10 mouse cellular contexts compared by ENCODE assay signal in genomic region chr1:132040201-132040621, GRCm38 (mm10). TPM values are rescaled to one million over a fixed set of nuclear protein-coding genes. Genes with fewer than 3 reads are reported as not detected.
DNase-seq lines count a peak whose midpoint lies in the region; ATAC-seq and TF ChIP-seq lines count a peak whose summit lies in the region.
"Had no signal": no experiment of that assay in that cellular context is flagged by ENCODE, and none has a peak within 500 bp of the region (broad histone marks: within the 10 kb centered on the region; RNA-seq: fewer than 3 reads in every experiment).

No protein-coding gene starts in this region.

- TF ChIP-seq CTCF in forebrain, postnatal 0 days (IDR thresholded peaks at IDR 0.05; ENCODE audit: low read depth) = no peak
- no peak for TF ChIP-seq CTCF in lung, adult 2 months (IDR thresholded peaks at IDR 0.05; ENCODE audit: insufficient read depth, low read length)

- no peak for DNase-seq in forebrain, postnatal 0 days
- DNase-seq in forebrain, embryonic 11.5 days (ENCODE audit: low spot score) = no peak
- DNase-seq in lung, adult 2 months = no peak
- no peak for DNase-seq in spleen, postnatal 10 days (ENCODE audit: low spot score in 2 of 2)
- DNase-seq in frontal cortex, postnatal 10 days (ENCODE audit: low spot score in 2 of 2) = no peak
- DNase-seq: adrenal gland, adult 8-10 months had no signal

- H3K9me3 ChIP-seq in forebrain, postnatal 0 days (ENCODE audit: low read length) = no peaks in the 10 kb centered on the region
- H3K9me3 ChIP-seq in forebrain, embryonic 11.5 days (ENCODE audit: control insufficient read depth, low read length) = no peaks in the 10 kb centered on the region
- no peaks in the 10 kb centered on the region for H3K9me3 ChIP-seq in embryonic facial prominence, embryonic 12.5 days
- H3K9me3 ChIP-seq in intestine, embryonic 15.5 days = no peaks in the 10 kb centered on the region
- H3K9me3 ChIP-seq: stomach, embryonic 15.5 days had no signal

- no peak overlapping the region for H3K4me2 ChIP-seq in forebrain, postnatal 0 days (ENCODE audit: low read depth)
- H3K4me2 ChIP-seq in forebrain, embryonic 11.5 days (ENCODE audit: low read depth, low read length, severe bottlenecking) = no peak overlapping the region
- no peak overlapping the region for H3K4me2 ChIP-seq in embryonic facial prominence, embryonic 12.5 days (replicated peaks)
- no peak overlapping the region for H3K4me2 ChIP-seq in intestine, embryonic 15.5 days (replicated peaks)
- H3K4me2 ChIP-seq: stomach, embryonic 15.5 days had no signal

- TF ChIP-seq POLR2A in lung, adult 2 months (IDR thresholded peaks at IDR 0.05; ENCODE audit: borderline replicate concordance, extremely low read depth, low read depth, low read length) = peak; percentile 40; the same call in 1 of the 2 replicates

- 0 out of 2 replicates have a peak, but pooled peaks have one; percentile 11 for ATAC-seq in forebrain, postnatal 0 days
- no peak for ATAC-seq in forebrain, embryonic 11.5 days (replicated peaks; ENCODE audit: low FRiP score)
- no peak for ATAC-seq in embryonic facial prominence, embryonic 12.5 days (ENCODE audit: insufficient number of reproducible peaks, insufficient read depth, low FRiP score, low TSS enrichment)
- ATAC-seq in intestine, embryonic 15.5 days = peak; percentile 65; the same call in 1 of the 2 replicates
- no peak for ATAC-seq in inflammation-experienced regulatory T-cells, adult 6 months

- WGBS in forebrain, postnatal 0 days = 57% methylated on average over 9 of the region's 9 CpGs
- 83% methylated on average over 9 of the region's 9 CpGs for WGBS in forebrain, embryonic 11.5 days
- 59% methylated on average over 9 of the region's 9 CpGs for WGBS in embryonic facial prominence, embryonic 12.5 days
- WGBS in intestine, embryonic 15.5 days = 63% methylated on average over 9 of the region's 9 CpGs
- WGBS in lung, adult 2 months = 44% methylated on average over 9 of the region's 9 CpGs

- H3K27me3 ChIP-seq in forebrain, postnatal 0 days (ENCODE audit: insufficient read depth, low read length) = no peaks in the 10 kb centered on the region
- no peaks in the 10 kb centered on the region for H3K27me3 ChIP-seq in forebrain, embryonic 11.5 days (ENCODE audit: control insufficient read depth, insufficient read depth, low read length)
- no peaks in the 10 kb centered on the region for H3K27me3 ChIP-seq in embryonic facial prominence, embryonic 12.5 days
- H3K27me3 ChIP-seq in intestine, embryonic 15.5 days (replicated peaks) = no peaks in the 10 kb centered on the region
- H3K27me3 ChIP-seq: stomach, embryonic 15.5 days had no signal

- no peak overlapping the region for H3K27ac ChIP-seq in forebrain, postnatal 0 days (ENCODE audit: low read depth, low read length)
- H3K27ac ChIP-seq in forebrain, embryonic 11.5 days (ENCODE audit: low read depth, low read length) = no peak overlapping the region
- 0 out of 2 replicates have a peak overlapping the region, but pooled peaks have one; percentile 3 for H3K27ac ChIP-seq in embryonic facial prominence, embryonic 12.5 days
- no peak overlapping the region for H3K27ac ChIP-seq in intestine, embryonic 15.5 days
- H3K27ac ChIP-seq: stomach, embryonic 15.5 days had no signal

- no peak overlapping the region for H3K4me3 ChIP-seq in forebrain, postnatal 0 days (ENCODE audit: low read depth, low read length)
- no peak overlapping the region for H3K4me3 ChIP-seq in forebrain, embryonic 11.5 days (ENCODE audit: low read depth, low read length)
- H3K4me3 ChIP-seq in embryonic facial prominence, embryonic 12.5 days = no peak overlapping the region
- no peak overlapping the region for H3K4me3 ChIP-seq in intestine, embryonic 15.5 days (replicated peaks)
- no peak overlapping the region for H3K4me3 ChIP-seq in lung, adult 2 months (replicated peaks; ENCODE audit: extremely low read depth, low read depth, low read length)
- H3K4me3 ChIP-seq: stomach, embryonic 15.5 days had no signal

- H3K4me1 ChIP-seq in forebrain, postnatal 0 days (ENCODE audit: insufficient read depth) = no peaks in the 10 kb centered on the region
- H3K4me1 ChIP-seq in forebrain, embryonic 11.5 days (replicated peaks; ENCODE audit: control insufficient read depth, insufficient read depth, low read length) = no peaks in the 10 kb centered on the region
- no peaks in the 10 kb centered on the region for H3K4me1 ChIP-seq in embryonic facial prominence, embryonic 12.5 days
- H3K4me1 ChIP-seq in intestine, embryonic 15.5 days (replicated peaks) = no peaks in the 10 kb centered on the region
- peaks cover 17% of the 10 kb centered on the region for H3K4me1 ChIP-seq in lung, adult 2 months (ENCODE audit: control insufficient read depth, insufficient read depth, low read length)
- H3K4me1 ChIP-seq: stomach, embryonic 15.5 days had no signal

- no peaks in the 10 kb centered on the region for H3K36me3 ChIP-seq in forebrain, postnatal 0 days (ENCODE audit: insufficient read depth)
- H3K36me3 ChIP-seq in forebrain, embryonic 11.5 days (ENCODE audit: control insufficient read depth, insufficient read depth, low read length) = no peaks in the 10 kb centered on the region
- no peaks in the 10 kb centered on the region for H3K36me3 ChIP-seq in embryonic facial prominence, embryonic 12.5 days
- peaks cover 3% of the 10 kb centered on the region; the same call in 1 of the 2 replicates for H3K36me3 ChIP-seq in intestine, embryonic 15.5 days
- H3K36me3 ChIP-seq: stomach, embryonic 15.5 days had no signal

- no peak overlapping the region for H3K9ac ChIP-seq in forebrain, postnatal 0 days
- H3K9ac ChIP-seq in forebrain, embryonic 11.5 days (ENCODE audit: low read length) = no peak overlapping the region
- H3K9ac ChIP-seq in embryonic facial prominence, embryonic 12.5 days = no peak overlapping the region
- no peak overlapping the region for H3K9ac ChIP-seq in intestine, embryonic 15.5 days
- H3K9ac ChIP-seq: stomach, embryonic 15.5 days had no signal

RNA-seq across cellular contexts. Expression of gene Mfsd4a, which starts 27.7 kb away (rescaled TPM):
- total RNA-seq in forebrain, postnatal 0 days (2014; rRNA removed) = 2.8 and 3.2 TPM in 2 replicates
- 4.6 and 8.1 TPM in 2 replicates for polyA plus RNA-seq in forebrain, postnatal 0 days (2015; fragmentation: Nextera tagmentation; extraction: Ambion mirVana)
- 10.5 and 13.6 TPM in 2 replicates for polyA plus RNA-seq in forebrain, embryonic 11.5 days (2014; fragmentation: Nextera tagmentation; extraction: Ambion mirVana)
- polyA plus RNA-seq in embryonic facial prominence, embryonic 12.5 days (2016; fragmentation: Nextera tagmentation; extraction: Ambion mirVana) = 13.0 and 14.9 TPM in 2 replicates
- 8.7 and 10.3 TPM in 2 replicates for polyA plus RNA-seq in intestine, embryonic 15.5 days (2015; fragmentation: Nextera tagmentation; extraction: Ambion mirVana)
- polyA plus RNA-seq in lung, adult 2 months (2012; rRNA removed) = 5.0 and 6.1 TPM in 2 replicates
- 10 to 100 TPM; 34.3 to 43.4 (median 41.3) TPM for polyA plus RNA-seq in inflammation-experienced regulatory T-cells, adult 6 months (2017; shearing (Covaris generic))

RNA-seq across cellular contexts. Expression of gene Elk4, which starts 32.8 kb away (rescaled TPM):
- total RNA-seq in forebrain, postnatal 0 days (2014; rRNA removed) = 18.6 and 25.5 TPM in 2 replicates
- polyA plus RNA-seq in forebrain, postnatal 0 days (2015; fragmentation: Nextera tagmentation; extraction: Ambion mirVana) = 8.0 and 8.2 TPM in 2 replicates
- polyA plus RNA-seq in forebrain, embryonic 11.5 days (2014; fragmentation: Nextera tagmentation; extraction: Ambion mirVana) = 19.8 and 20.3 TPM in 2 replicates
- 18.1 and 18.7 TPM in 2 replicates for polyA plus RNA-seq in embryonic facial prominence, embryonic 12.5 days (2016; fragmentation: Nextera tagmentation; extraction: Ambion mirVana)
- 15.2 and 16.0 TPM in 2 replicates for polyA plus RNA-seq in intestine, embryonic 15.5 days (2015; fragmentation: Nextera tagmentation; extraction: Ambion mirVana)
- polyA plus RNA-seq in lung, adult 2 months (2012; rRNA removed) = 27.0 and 39.9 TPM in 2 replicates
- 10 to 100 TPM; 50.1 to 81.8 (median 79.3) TPM for polyA plus RNA-seq in inflammation-experienced regulatory T-cells, adult 6 months (2017; shearing (Covaris generic))

Comparison
In these comparisons a context has a peak if more than half of its experiments do, and no peak if none do; other contexts are left out.
1. ATAC-seq: peak in forebrain, postnatal 0 days (single experiment) and intestine, embryonic 15.5 days (single experiment); none in forebrain, embryonic 11.5 days (single experiment), embryonic facial prominence, embryonic 12.5 days (single experiment) and inflammation-experienced regulatory T-cells, adult 6 months (single experiment).